ENCODE assay signal across 8 mouse cellular contexts in the genomic region with DNA sequence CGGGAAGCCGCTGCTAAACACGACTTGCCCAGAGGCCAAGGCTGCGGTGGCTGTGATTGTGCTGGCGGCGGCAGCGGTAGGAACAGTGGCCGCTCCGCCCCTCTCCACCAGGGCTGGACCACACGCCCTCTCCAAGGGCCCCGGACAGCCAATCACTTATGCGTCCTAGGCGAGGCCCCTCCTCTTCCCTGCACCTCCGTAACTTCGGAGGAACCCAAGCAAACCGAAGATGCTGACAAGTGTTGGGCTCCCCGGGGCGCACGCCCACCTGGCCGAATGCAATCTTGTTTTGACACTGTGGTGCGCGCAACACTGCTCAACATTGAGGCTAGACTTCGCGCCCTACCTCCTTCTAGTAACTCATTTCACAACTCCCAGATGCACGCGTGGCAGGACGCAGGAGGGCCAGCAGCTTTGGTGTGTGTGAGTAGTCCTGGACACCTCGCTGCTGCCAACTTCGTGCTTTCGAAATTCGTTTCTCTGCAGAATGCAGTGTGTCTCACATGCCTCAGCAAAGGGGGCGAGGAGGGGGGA. TPM values are rescaled to one million over a fixed set of nuclear protein-coding genes. Genes with fewer than 3 reads are reported as not detected.
DNase-seq lines count a peak whose midpoint lies in the region; ATAC-seq and TF ChIP-seq lines count a peak whose summit lies in the region.

A gene (minus strand): TSS at position 25 of the 534 bp plus-strand sequence.

- ATAC-seq in frontal cortex, adult (ENCODE audit: low TSS enrichment): peak; percentile 58
- peak; percentile 92 for ATAC-seq in hindbrain, embryonic 12.5 days (ENCODE audit: low FRiP score)
- peak; percentile 84 for ATAC-seq in megakaryocyte progenitor cell, adult 5-6 weeks (replicated peaks; ENCODE audit: poor library complexity)
- ATAC-seq in erythroblast, adult 5-6 weeks (replicated peaks; ENCODE audit: low FRiP score, poor library complexity, severe bottlenecking): no peak

- TF ChIP-seq CTCF in bone marrow macrophage, adult 2 months (IDR thresholded peaks at IDR 0.05; ENCODE audit: low read depth, low read length): no peak

- intact Hi-C loops in left cerebral cortex, postnatal 36 days (cut with DNase I): no loop called here

- H3K9ac ChIP-seq in hindbrain, embryonic 12.5 days: peak within 1 kb of the TSS; percentile 63

- no peak for TF ChIP-seq POLR2A in bone marrow macrophage, adult 2 months (IDR thresholded peaks at IDR 0.05; ENCODE audit: borderline replicate concordance, low read depth, low read length)

- peaks cover 41% of the 10 kb centered on the region for H3K27me3 ChIP-seq in hindbrain, embryonic 12.5 days

- peak within 1 kb of the TSS; percentile 99 for H3K4me2 ChIP-seq in hindbrain, embryonic 12.5 days (replicated peaks)

- peaks cover 7% of the 10 kb centered on the region for H3K36me3 ChIP-seq in hindbrain, embryonic 12.5 days

- 1% methylated on average over 32 of the region's 32 CpGs for WGBS in hindbrain, embryonic 12.5 days

- 0 out of 2 replicates have a peak, but pooled peaks cover 4% of the 10 kb centered on the region for H3K4me1 ChIP-seq in bone marrow macrophage, adult 2 months (ENCODE audit: control insufficient read depth, insufficient read depth, low read length)
- H3K4me1 ChIP-seq in hindbrain, embryonic 12.5 days: peaks cover 18% of the 10 kb centered on the region

- no peaks in the 10 kb centered on the region for H3K9me3 ChIP-seq in hindbrain, embryonic 12.5 days (replicated peaks)

- peak within 1 kb of the TSS; percentile 41 for H3K4me3 ChIP-seq in bone marrow macrophage, adult 2 months (ENCODE audit: insufficient read depth, low read length)
- peak within 1 kb of the TSS; percentile 47 for H3K4me3 ChIP-seq in hindbrain, embryonic 12.5 days

- peak; percentile 59 for DNase-seq in ES-CJ7 (ENCODE audit: low read depth, low spot score)
- DNase-seq in left cerebral cortex, postnatal 36 days (ENCODE audit: low spot score in 2 of 2): peak; percentile 31 to 33
- peak; percentile 35 for DNase-seq in right cerebral cortex, postnatal 14 days

- H3K27ac ChIP-seq in bone marrow macrophage, adult 2 months (ENCODE audit: insufficient read depth, low read depth, low read length): no peak within 1 kb of the TSS
- no peak within 1 kb of the TSS for H3K27ac ChIP-seq in hindbrain, embryonic 12.5 days

RNA-seq across cellular contexts. Expression of the gene that starts here (rescaled TPM):
- polyA plus RNA-seq in bone marrow macrophage, adult 2 months (2012; ENCODE audit: insufficient read depth, insufficient read length, missing spikeins): not detected in 2 replicates
- 0.66 and 0.93 TPM in 2 replicates for polyA plus RNA-seq in hindbrain, embryonic 12.5 days (2016; fragmentation: Nextera tagmentation; extraction: Ambion mirVana)
- 1 to 10 TPM; 1.1 TPM for total RNA-seq in left cerebral cortex, postnatal 36 days (2021)
- total RNA-seq in megakaryocyte progenitor cell, adult 5-6 weeks (2015): 0.05 TPM in 1 of 2 replicates, not detected in the other
- total RNA-seq in megakaryocyte progenitor cell, adult 5-6 weeks (2017): not detected in 2 replicates
- not detected in 2 replicates for total RNA-seq in erythroblast, adult 5-6 weeks (2015; ENCODE audit: low replicate concordance)
- not detected in 2 replicates for total RNA-seq in erythroblast, adult 5-6 weeks (2017; ENCODE audit: low replicate concordance)

Comparison
In these comparisons a context has a peak if more than half of its experiments do, and no peak if none do; other contexts are left out.
1. Peak in ATAC-seq, H3K4me3 ChIP-seq, H3K9ac ChIP-seq and H3K4me2 ChIP-seq in hindbrain, embryonic 12.5 days; RNA of the gene not detected or under 1 TPM.
2. Peak in ATAC-seq in megakaryocyte progenitor cell, adult 5-6 weeks; RNA of the gene not detected or under 1 TPM.